Mouse (Mus musculus) 3T3-L1 (cell line): ENCODE measurements at regions not wholly inside any gene's neighbourhood (a gene's known extent, or its start where the extent isn't known, plus 50 kb on each side); places are given as distances from the start of the nearest gene placed in this dataset.

Experiments used
- DNase-seq: peaks from one replicate; pipeline ENCODE4 v3.0.0-alpha.2; 2015; ENCODE audit warnings: low read depth, low spot score

DNA sequence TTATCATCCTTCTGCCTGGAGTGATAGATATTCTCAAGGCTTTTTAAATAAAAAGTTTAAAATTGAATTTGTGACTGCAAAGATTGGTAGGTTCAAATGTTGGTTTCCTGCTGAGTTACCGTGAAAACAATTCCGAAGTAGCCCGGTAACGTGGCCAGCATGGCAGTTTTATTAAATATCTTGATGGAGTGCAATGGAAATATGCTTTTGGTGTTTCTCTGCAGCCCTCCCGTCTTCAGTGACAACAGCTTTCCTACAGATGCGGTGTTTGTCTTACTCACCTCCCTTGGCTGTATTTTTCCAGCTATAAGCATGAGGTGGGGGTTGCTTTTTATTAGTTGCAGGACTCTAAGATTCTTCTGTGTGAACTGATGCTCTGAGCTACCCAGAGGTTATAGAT lies 239.4 kb upstream of the Rnaseh2b start:
- no peak for DNase-seq

DNA sequence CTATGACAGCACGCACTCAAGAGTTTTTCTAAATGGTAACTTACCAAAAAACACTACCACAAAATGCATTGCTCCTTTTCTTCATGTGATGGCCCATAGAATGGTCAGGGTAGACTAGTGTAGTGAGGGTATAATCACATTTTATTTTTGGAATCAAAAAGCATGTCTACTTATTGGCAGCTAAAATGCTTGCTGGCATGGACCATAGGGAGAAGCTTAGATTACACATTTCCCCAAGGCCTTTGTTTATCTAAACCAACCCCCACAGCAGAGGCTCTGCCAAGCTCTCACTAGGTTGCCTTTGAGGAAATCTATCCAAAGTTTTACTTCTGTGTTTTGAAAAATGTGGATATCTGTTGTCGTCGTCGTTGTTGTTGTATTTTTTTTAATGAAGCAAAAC lies 235.3 kb upstream of the Rnaseh2b start:
- peak; percentile 21 for DNase-seq

DNA sequence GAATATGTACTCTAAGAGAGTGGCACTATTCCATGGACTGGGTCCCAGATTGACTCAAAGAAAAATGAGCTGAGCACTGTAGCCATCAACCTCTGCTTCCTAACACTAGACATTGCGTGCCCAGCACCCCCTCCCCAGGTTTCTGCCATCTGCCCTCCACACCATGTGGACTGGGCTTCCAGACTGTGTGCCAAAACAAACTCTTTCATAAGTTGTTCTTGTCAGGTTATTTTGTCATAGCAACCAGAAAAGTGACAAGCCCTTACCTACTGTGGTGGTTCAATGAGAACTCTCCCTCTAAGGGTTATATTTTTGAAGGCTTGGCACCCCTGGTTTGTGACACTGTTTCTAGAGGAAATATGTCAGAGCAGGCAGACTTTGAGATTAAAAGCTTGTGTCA lies 234.3 kb upstream of the Rnaseh2b start:
- no peak for DNase-seq

DNA sequence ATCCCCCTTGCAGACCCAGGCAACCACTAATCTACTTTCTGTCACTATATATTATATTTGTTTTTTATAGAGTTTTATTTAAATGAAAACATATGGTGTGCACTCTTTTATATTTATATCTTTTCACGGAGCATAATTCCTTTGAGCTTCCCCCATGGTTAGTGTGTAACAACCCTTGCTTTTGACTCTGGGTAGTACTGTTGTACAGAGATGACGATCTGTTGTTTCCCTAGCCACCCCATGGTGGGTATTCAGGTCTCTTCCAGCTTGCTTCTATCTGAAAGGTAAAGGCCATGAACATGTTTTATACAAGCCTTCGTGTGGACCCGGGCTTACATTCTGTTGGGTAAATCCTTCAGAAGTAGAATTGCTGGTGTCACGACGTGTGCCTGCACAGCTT lies 221.2 kb upstream of the Rnaseh2b start:
- DNase-seq: no peak

DNA sequence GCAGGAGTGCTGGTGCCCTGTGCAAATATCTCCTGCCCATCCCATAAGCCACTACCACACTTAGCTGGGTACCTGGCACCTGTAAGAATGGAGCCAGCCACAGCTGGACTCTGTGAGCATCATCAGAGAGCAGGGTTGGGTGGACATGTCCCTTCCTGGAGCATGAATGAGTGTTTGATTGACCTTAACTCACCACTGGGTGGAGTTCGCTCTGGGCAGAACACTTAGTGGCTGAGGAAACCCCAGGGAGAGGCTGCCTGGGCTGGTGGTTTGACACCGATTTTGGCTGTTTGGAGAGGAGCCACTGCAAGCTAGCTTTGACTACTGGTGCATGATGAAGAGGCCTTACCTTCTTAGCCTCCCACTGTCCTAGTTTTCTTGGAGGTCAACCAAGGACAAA lies 208.3 kb upstream of the Rnaseh2b start:
- no peak for DNase-seq

DNA sequence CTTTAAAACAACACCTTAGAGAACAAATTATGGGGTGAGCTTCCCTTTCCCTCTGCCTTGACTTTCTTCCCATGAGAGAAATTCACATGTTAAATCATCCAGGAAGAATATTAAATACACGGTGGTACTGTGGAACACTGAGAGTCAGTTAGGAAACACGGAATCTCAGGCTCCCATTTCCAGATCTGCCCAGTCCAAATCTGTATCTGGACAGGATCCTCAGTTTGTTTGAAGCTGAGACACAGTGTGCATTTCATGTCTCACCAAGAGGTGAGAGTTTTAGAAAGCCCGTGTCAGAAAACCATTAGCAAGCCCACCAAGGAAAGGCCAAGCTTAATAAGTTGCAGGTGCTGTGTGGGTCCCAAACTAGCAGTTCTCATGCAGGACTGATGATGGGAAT lies 204.2 kb upstream of the Rnaseh2b start:
- no peak for DNase-seq

DNA sequence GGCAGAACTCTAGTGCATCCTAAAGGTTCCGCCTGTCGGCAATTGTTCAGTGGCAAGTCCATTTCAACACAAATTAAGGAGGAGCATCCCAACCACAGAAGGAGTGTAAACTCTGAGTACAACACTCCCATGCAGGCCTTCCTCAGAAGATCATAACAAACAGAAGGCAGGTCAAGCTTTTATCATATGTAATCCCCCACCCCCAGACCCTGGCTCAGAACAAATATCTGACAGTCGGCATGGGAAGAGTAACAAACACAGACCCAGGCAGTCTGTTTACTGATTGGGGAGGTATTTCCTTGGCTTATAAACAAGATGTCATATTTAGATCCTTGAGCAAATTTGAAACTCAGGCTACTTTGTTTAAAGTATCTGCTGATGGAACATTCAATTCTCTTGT lies 174.9 kb upstream of the Rnaseh2b start:
- no peak for DNase-seq

DNA sequence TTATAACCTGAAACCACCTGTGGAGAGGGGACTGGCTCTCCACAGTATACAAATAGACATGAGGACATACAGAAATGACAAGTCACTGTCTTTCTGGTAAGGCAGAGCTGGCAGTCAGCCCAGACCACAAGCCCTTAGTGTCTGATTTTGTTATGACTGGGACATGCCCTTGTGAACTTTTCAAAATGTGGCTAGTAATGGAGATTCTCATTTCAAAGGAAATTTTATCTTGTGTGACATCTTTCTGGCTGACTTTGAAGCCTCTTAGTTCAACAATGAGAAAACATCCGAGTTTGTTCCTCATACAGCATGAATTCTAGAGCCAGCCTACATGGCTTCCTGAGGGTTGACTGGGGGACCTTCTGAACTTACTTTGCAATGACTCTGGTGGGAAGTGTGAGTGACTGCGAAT lies 173.8 kb upstream of the Rnaseh2b start:
- no peak for DNase-seq

DNA sequence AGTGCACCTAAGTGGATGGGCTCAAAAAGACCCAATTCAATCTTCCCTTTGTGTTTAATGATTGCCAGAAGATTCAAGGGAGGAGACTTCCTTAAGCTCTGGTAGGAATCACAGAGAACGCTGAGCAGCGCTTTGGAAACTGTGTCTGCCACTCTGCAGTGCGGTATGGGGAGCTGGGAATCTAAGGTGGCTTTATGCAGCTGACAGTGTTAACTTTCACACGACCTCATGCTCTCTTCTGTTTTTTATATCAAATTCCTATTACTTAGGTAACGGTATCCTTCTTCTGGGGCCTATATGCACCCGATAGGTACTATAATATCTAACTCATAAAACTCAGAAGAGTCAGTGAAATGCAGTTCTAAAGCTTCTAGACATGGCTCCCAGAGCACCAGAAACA lies 163.5 kb upstream of the Rnaseh2b start:
- no peak for DNase-seq

DNA sequence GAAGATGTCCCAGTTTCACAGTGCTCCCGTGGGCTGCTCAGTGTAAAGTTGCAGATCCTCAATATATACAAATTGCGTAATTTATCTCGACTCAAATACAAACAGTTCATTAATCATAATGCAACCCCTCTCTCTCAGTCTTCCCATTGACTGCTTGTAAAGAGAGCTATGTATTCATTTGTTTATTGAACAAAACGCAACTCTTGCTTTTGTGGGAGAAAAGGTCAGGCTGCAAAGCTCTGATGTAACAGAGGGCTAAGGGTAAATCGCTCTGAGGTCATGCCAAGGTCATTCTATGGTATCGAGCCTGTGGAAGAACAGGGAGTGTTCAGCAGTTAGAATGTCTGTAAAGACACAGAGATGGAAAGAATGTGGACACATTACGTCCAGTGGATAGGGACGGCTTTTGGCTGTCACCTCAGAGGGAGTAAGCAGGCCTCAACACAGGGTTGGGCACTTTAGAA lies 160.0 kb upstream of the Rnaseh2b start:
- no peak for DNase-seq

DNA sequence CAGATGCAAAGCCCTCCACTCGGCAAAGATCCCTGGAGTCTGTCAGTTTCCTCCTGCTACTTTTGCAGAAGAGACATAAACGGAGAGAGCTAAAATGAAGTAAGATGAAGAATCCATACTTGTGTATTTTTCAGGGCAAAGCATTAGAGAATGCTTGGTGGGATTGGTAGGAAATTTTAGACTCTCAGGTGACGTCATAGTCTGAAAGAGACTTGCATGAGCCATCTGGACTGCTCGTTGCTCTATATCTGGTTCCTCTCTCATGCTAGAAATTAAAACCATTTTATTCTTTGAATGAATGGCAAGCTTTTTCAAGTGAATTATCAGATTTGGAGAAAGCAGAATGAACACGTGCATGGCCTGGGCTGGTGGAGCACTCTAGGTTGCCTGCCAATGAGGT lies 154.4 kb upstream of the Rnaseh2b start:
- no peak for DNase-seq

DNA sequence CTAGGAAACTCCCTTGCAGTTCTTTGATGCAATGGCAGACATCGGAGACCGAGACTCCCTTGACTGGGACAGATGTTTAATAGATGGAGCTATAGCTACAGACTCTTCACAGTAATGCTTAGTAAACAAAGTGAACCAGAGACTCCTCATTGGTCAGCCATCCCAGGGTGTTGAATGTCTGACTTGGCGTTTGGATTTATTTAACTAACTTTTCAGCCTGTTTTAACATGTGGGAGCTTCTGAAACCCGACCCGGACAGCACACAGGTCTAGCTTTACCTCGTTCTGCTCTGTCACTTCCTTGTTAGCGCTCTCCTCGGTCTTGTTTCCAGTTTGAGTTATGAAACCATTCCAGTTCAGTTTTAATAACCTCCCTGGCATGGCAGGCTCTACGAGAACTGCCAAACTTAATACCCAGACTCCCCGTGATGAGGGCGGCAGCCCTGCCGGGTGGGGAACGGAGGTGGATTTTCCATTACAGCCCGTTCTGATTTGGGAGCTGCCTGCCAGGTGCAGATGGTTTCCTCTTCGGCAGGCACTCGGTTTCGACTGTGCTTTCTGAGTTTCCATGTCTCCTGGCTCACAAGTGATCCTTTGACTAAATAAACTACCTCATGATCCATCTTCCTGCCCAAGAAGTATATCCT lies 147.9 kb upstream of the Rnaseh2b start:
- DNase-seq: no peak

DNA sequence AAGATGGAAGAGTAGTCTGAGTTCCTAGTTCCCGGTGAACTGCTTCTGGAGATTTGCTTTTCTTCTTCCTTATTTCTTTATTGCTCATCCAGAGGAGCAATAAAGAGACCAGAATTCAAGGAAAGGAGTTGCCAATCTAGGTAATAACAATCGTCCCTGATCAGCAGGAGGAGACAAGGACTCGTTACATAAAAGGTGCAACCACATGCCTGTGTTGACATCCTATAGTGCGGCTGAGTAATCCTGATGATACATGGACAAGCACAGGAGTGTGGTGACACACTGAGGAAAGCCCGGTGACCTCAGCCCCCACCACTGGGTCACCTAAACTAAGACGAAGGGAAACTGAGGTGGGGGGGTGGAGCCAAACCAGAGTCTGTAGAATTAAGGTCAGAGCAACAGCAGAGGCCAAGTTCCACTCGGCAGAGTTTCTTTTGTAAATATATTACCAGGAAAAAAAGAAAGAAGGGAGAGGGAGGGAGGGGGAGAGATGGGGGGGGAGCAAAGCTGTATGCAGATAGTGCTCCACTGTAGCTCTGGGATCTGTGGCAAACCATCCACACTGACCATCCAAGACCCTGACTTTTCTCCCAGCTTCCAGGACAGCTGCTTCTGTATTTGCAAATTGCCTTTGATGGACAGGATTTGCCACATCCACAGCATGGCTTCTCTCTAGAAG lies 135.2 kb upstream of the Rnaseh2b start:
- DNase-seq: no peak

DNA sequence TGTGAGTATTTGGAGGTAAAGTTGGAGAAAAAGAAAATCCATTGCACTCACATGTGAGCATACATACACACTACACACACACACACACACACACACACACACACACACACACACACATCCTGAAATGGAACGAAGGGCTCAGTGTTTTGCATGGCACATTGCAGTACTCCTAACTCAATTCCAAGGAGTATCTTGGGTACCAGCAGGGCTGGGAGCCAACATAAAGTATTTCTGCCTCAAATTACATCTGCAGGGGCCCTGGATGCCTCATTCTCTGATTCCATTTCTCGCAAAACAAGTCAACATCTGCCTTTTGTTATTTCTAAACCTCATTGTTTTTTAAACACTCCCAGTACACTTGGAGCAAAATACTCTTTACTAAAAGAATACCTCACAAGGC lies 132.7 kb upstream of the Rnaseh2b start:
- DNase-seq: no peak

DNA sequence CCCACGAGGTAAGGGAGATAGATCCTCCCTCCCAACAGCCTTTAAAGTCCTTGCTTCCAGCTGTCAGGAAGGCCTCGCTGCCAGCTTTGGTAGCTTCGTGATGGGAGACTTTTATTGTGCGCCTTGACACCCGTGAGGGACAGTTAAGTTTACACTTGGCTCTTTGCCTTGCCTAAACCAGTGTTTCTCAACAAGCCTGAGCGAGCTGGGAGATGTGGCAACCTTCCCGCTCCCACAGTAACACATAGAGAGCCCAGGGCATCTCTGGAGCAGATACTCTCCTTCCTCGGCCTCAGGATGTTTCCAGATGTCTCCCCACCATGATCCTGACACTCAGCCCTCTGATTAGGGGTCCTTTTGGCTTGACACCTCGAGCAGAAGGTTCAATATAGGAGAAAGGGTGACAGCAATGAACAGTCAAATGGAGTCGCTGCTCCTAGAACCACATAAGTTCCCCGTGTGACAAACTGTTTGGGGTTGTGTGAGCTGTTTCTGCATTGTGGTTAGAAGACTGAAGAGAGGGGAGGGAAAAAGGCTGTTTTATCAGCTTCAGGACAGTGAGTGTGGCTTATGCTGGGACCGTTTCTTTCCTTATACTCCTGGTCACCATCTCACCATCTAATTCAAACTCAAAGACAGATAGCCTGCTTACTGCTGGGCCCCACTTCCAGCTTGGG lies 129.1 kb upstream of the Rnaseh2b start:
- no peak for DNase-seq

DNA sequence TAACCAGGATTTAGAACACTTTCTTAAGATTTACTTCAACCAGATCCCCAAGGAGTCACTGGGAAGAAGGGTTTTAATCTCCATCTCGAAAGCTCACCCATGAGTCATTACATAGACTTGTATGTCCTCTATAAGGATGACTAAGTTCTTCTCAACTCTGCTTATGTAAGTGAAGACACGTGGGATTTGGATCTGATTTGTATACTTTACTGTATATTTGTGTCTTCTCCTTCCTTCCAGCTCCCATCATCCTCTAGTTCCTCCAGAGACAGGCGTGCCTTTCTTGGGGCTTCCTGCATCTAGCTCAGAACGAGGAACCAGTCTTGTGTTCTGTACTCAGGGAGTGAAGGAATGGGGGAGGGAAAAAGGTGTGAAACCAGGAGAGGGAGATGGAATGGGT lies 127.5 kb upstream of the Rnaseh2b start:
- DNase-seq: peak; percentile 26

DNA sequence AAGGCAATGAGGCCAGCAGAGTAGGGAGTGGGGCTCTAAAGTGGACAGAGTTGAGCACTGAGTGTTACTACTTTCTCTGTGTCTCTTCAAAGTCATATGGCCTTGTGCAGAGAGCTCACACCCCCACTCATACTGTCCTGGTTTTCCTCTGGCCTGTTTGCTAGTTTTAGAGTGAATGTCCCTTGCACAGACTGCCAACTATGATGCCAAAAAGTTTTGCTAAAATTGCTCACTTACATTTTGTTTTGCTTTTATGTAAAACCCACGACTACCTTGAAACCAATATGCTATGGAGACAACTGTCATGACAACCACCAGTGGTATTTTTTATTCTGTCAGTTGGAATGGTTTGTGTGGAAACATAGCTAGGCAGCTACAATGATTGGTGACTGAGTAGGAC lies 126.4 kb upstream of the Rnaseh2b start:
- no peak for DNase-seq

DNA sequence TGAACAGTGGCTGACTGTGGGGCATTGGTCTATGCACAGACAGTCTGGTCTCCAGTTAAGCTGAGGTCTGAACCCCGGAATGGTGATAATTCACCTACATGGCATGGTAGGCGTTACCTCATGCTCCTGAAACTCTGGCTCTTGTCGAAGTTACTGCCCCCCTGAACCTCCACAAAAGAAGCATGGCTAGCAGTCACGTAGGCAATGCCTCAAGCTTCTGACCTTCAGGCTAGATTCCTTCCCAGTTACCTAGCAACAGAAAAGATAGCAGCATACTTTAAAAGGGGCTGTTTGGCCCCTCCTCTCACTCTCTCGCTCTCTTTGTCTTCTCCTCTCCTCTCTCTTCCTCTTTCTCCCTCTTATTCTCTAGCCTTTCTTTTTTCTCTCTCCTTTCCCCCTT lies 125.8 kb upstream of the Rnaseh2b start:
- DNase-seq: no peak

DNA sequence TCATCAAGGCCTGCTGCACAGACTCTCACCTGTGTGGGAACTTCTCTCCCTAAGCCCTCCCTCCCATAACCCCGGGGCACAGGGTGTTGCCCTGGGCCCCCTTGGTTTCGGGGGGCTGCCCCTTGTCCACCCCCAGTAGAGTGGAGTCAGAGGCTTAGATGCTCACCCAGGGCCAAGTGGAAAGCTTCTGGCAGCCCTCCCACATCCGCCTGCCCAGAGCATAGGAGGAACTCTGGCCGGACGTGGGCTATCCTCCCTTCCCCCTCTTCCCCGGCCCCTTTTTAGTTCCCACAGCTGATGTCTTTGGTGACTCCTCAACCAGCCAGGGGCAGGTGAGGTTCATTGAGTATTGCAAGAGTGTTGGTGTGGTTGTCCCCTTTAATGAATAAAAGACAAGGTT lies 125.3 kb upstream of the Rnaseh2b start:
- no peak for DNase-seq

DNA sequence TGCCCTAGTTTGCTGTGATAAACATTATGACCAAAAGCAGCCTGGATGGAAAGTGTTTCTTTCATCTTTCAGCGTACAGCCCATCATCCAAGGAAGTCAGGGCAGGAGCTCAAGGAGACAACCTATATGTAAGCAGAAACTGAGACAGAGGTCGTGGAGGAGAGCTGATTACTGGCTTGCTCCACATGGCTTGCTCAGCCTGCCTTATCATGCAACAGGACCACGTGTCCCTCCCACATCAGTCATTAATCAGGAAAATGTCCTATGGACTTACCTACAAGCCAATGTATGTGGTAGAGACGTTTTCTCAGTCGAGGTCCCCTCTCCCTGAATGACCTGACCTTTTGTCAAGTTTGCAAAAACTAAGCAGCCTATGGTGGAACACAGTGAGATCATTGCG lies 123.7 kb upstream of the Rnaseh2b start:
- no peak for DNase-seq

DNA sequence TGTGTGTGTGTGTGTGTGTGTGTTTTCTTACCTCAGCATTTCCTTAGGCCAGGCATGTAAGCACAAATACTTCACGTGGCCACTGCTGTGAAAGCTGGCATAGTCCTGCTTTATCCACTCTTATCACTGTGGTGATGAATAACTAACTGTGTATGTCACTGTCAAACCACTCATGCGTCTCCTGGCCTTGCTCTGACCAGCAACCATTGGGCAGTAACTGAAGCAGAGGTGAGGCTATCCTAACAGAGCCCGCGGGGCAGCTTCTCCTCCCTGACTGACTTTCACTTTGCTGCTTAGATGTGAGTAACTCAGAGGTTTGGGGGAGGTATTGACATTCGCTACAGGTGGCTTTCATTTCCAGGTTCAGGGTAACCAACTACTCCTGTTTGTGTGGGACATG lies 122.0 kb upstream of the Rnaseh2b start:
- no peak for DNase-seq

DNA sequence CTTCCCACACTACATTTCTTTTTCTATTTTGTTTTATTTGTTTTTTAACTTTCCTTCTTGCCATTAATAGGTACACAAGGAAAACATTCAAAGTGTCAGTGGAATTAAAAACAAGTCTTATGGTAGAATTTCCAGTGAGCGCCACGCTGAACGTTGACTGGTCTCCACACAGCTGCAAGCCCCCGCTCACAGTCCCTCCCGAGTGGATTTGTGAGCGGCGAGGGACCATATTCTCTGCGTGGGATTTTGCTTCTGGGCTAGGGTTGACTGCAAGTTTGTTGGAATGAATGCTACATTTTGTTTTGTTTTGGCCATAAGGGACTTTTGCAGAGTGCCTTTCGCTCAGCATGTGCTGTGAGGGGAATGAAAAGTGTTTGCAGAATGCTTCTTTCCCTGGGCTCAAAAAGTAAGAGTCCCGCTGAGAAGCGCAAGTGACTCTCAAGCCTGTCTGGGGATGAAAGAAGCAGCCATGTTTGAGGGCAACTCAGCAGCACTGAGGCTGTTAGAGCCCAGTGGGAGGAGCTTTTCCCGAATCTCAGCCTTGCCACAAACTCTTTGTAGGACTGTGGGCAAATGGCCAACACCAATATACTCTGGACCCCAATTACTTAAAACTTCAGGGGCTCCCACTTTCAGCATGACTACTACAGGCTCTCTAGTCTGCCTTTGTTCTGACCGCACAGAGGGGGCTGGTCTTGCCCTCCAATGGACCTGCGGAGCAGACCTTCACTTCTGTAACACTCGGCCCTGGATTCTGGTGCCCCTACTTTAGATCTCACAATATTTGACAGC lies 120.9 kb upstream of the Rnaseh2b start:
- DNase-seq: no peak
